Comparison of ENCODE assay signal across 20 mouse cellular contexts in the genomic region with DNA sequence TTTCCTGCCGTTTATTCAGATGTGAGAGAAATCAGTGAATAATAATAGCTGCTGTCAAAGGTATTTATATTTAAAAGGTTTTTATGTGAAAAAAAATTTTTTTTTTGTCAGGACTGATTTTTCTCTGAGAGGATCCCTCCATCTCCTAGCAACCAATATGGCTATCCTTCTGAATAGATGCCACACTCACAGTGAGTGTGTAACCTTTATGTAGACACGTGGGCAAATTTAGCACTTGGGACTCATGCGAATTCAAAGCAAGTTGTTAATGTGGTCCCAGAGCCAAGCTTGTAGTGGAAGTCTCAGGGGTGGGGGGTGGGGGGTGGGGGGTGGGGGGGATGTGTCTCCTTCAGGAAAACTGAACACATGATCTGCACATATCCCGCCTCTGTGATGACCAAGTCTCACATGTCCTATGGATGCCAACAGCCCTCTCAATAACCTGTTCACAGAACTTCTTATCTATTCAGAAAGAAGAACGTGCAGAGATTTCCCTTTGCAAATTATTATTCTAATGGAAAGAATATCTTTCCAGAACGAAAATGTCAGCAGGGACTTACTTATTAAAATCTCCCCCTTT.
A peak's percentile ranks its signal among the peaks of the same experiment; 100 is the strongest.
DNase-seq lines count a peak whose midpoint lies in the region; ATAC-seq lines count a peak whose summit lies in the region.
"Had no signal": no experiment of that assay in that cellular context is flagged by ENCODE, and none has a peak within 500 bp of the region (broad histone marks: within the 10 kb centered on the region; RNA-seq: fewer than 3 reads in every experiment).

No protein-coding gene starts in this region.

- no peaks in the 10 kb centered on the region for H3K27me3 ChIP-seq in forebrain, embryonic 12.5 days
- no peaks in the 10 kb centered on the region for H3K27me3 ChIP-seq in forebrain, embryonic 11.5 days (ENCODE audit: control insufficient read depth, insufficient read depth, low read length)
- no peaks in the 10 kb centered on the region for H3K27me3 ChIP-seq in neural tube, embryonic 14.5 days (ENCODE audit: control insufficient read depth, insufficient read depth, low read length)
- H3K27me3 ChIP-seq in neural tube, embryonic 15.5 days (replicated peaks) = no peaks in the 10 kb centered on the region; the same call in 1 of the 2 replicates
- no peaks in the 10 kb centered on the region for H3K27me3 ChIP-seq in hindbrain, embryonic 15.5 days
- H3K27me3 ChIP-seq: embryonic facial prominence, embryonic 12.5 days; limb, embryonic 12.5 days had no signal

- peaks cover 8% of the 10 kb centered on the region for H3K4me1 ChIP-seq in forebrain, embryonic 12.5 days
- peaks cover 2% of the 10 kb centered on the region; the same call in 1 of the 2 replicates for H3K4me1 ChIP-seq in forebrain, embryonic 11.5 days (replicated peaks; ENCODE audit: control insufficient read depth, insufficient read depth, low read length)
- no peaks in the 10 kb centered on the region for H3K4me1 ChIP-seq in neural tube, embryonic 14.5 days (ENCODE audit: control insufficient read depth, insufficient read depth, low read length)
- peaks cover 9% of the 10 kb centered on the region for H3K4me1 ChIP-seq in neural tube, embryonic 15.5 days
- peaks cover 6% of the 10 kb centered on the region; the same call in 1 of the 2 replicates for H3K4me1 ChIP-seq in hindbrain, embryonic 15.5 days (replicated peaks)

- H3K9ac ChIP-seq in forebrain, embryonic 12.5 days = no peak overlapping the region
- H3K9ac ChIP-seq in forebrain, embryonic 11.5 days (ENCODE audit: low read length) = no peak overlapping the region
- no peak overlapping the region for H3K9ac ChIP-seq in neural tube, embryonic 14.5 days (replicated peaks; ENCODE audit: low read depth, low read length)
- no peak overlapping the region for H3K9ac ChIP-seq in neural tube, embryonic 15.5 days (replicated peaks)
- H3K9ac ChIP-seq in hindbrain, embryonic 15.5 days = no peak overlapping the region
- H3K9ac ChIP-seq: embryonic facial prominence, embryonic 12.5 days; limb, embryonic 12.5 days; liver, postnatal 0 days had no signal

- no peaks in the 10 kb centered on the region for H3K36me3 ChIP-seq in forebrain, embryonic 12.5 days (replicated peaks)
- H3K36me3 ChIP-seq in forebrain, embryonic 11.5 days (ENCODE audit: control insufficient read depth, insufficient read depth, low read length) = no peaks in the 10 kb centered on the region
- no peaks in the 10 kb centered on the region for H3K36me3 ChIP-seq in neural tube, embryonic 14.5 days (ENCODE audit: control insufficient read depth, insufficient read depth, low read length)
- H3K36me3 ChIP-seq in neural tube, embryonic 15.5 days = no peaks in the 10 kb centered on the region
- no peaks in the 10 kb centered on the region for H3K36me3 ChIP-seq in hindbrain, embryonic 15.5 days
- H3K36me3 ChIP-seq: embryonic facial prominence, embryonic 12.5 days; limb, embryonic 12.5 days had no signal

- H3K4me3 ChIP-seq in forebrain, embryonic 12.5 days (replicated peaks) = no peak overlapping the region
- no peak overlapping the region for H3K4me3 ChIP-seq in forebrain, embryonic 11.5 days (ENCODE audit: low read depth, low read length)
- no peak overlapping the region for H3K4me3 ChIP-seq in neural tube, embryonic 14.5 days (ENCODE audit: low read depth, low read length)
- H3K4me3 ChIP-seq in neural tube, embryonic 15.5 days (replicated peaks) = no peak overlapping the region
- H3K4me3 ChIP-seq in hindbrain, embryonic 15.5 days = no peak overlapping the region
- H3K4me3 ChIP-seq: embryonic facial prominence, embryonic 12.5 days; limb, embryonic 12.5 days had no signal

- 76% methylated on average over 6 of the region's 6 CpGs for whole genome bisulfite sequencing in forebrain, embryonic 12.5 days
- 76% methylated on average over 6 of the region's 6 CpGs for WGBS in forebrain, embryonic 11.5 days
- WGBS in neural tube, embryonic 14.5 days = 50% methylated on average over 6 of the region's 6 CpGs
- WGBS in neural tube, embryonic 15.5 days = 55% methylated on average over 6 of the region's 6 CpGs
- 43% methylated on average over 6 of the region's 6 CpGs for WGBS in hindbrain, embryonic 15.5 days

- no peaks in the 10 kb centered on the region for H3K9me3 ChIP-seq in forebrain, embryonic 12.5 days
- H3K9me3 ChIP-seq in forebrain, embryonic 11.5 days (ENCODE audit: control insufficient read depth, low read length) = no peaks in the 10 kb centered on the region
- no peaks in the 10 kb centered on the region for H3K9me3 ChIP-seq in neural tube, embryonic 14.5 days (ENCODE audit: control insufficient read depth, low read length)
- no peaks in the 10 kb centered on the region for H3K9me3 ChIP-seq in neural tube, embryonic 15.5 days (replicated peaks)
- no peaks in the 10 kb centered on the region for H3K9me3 ChIP-seq in hindbrain, embryonic 15.5 days
- H3K9me3 ChIP-seq: embryonic facial prominence, embryonic 12.5 days; limb, embryonic 12.5 days had no signal

- no peak overlapping the region for H3K4me2 ChIP-seq in forebrain, embryonic 12.5 days
- H3K4me2 ChIP-seq in forebrain, embryonic 11.5 days (ENCODE audit: low read depth, low read length, severe bottlenecking) = no peak overlapping the region
- H3K4me2 ChIP-seq in neural tube, embryonic 14.5 days (ENCODE audit: low read depth, low read length) = no peak overlapping the region
- H3K4me2 ChIP-seq in neural tube, embryonic 15.5 days = no peak overlapping the region
- no peak overlapping the region for H3K4me2 ChIP-seq in hindbrain, embryonic 15.5 days
- H3K4me2 ChIP-seq: embryonic facial prominence, embryonic 12.5 days; limb, embryonic 12.5 days; liver, embryonic 11.5 days had no signal

- ATAC-seq in forebrain, embryonic 12.5 days (ENCODE audit: low FRiP score) = peak; percentile 41; the same call in 1 of the 2 replicates
- no peak for ATAC-seq in forebrain, embryonic 11.5 days (replicated peaks; ENCODE audit: low FRiP score)
- peak; percentile 51; the same call in 1 of the 2 replicates for ATAC-seq in neural tube, embryonic 14.5 days (ENCODE audit: low read depth)
- ATAC-seq in neural tube, embryonic 15.5 days (ENCODE audit: low FRiP score) = no peak; the same call in 1 of the 2 replicates
- 0 out of 2 replicates have a peak, but pooled peaks have one; percentile 67 for ATAC-seq in hindbrain, embryonic 15.5 days (ENCODE audit: low FRiP score, low read depth)
- ATAC-seq: activated CD4-positive, CD25-positive, alpha-beta regulatory T cell, adult 4 months; inflammation-experienced regulatory T-cells, adult 6 months; liver, postnatal 0 days; lung, postnatal 0 days had no signal

- H3K27ac ChIP-seq in forebrain, embryonic 12.5 days = no peak overlapping the region
- H3K27ac ChIP-seq in forebrain, embryonic 11.5 days (ENCODE audit: low read depth, low read length) = no peak overlapping the region
- H3K27ac ChIP-seq in neural tube, embryonic 14.5 days (ENCODE audit: low read depth, low read length) = no peak overlapping the region
- no peak overlapping the region for H3K27ac ChIP-seq in neural tube, embryonic 15.5 days (replicated peaks)
- H3K27ac ChIP-seq in hindbrain, embryonic 15.5 days (replicated peaks) = no peak overlapping the region
- H3K27ac ChIP-seq: embryonic facial prominence, embryonic 12.5 days; limb, embryonic 12.5 days had no signal

- DNase-seq in forebrain, embryonic 11.5 days (ENCODE audit: low spot score) = no peak
- peak; percentile 27 for DNase-seq in telencephalon, adult 2 months (ENCODE audit: low read depth, low spot score)
- DNase-seq in kidney, postnatal 25 days = no peak
- no peak for DNase-seq in lung, postnatal 14 days
- DNase-seq: adrenal gland, adult 8-10 months; cerebellum, adult 11 months; kidney, adult 18-20 months; liver, postnatal 0 days; retina, postnatal 1 day; thymus, postnatal 14 days had no signal

Comparison
In these comparisons a context has a peak if more than half of its experiments do, and no peak if none do; other contexts are left out.
1. ATAC-seq: peak in forebrain, embryonic 12.5 days (single experiment), neural tube, embryonic 14.5 days (single experiment) and hindbrain, embryonic 15.5 days (single experiment); none in forebrain, embryonic 11.5 days (single experiment) and neural tube, embryonic 15.5 days (single experiment).